Mouse (Mus musculus) midbrain, embryonic 16.5 days (tissue): ENCODE results near the gene Kctd15. TPM values are rescaled to one million over a fixed set of nuclear protein-coding genes. Genes with fewer than 3 reads are reported as not detected.

Source experiments
- ATAC-seq: fragments of 200-750 bp; cut with Nextera tagmentation; 2 replicates; pipeline ENCODE4 v1.8.0; 2017; ENCODE audit warnings: moderate TSS enrichment
- H3K27ac ChIP-seq: fragments of 300-500 bp; sonication (generic); 2 replicates; pipeline ENCODE4 v1.5.1; 2014; ENCODE audit warnings: mild to moderate bottlenecking, low read length, mixed read lengths
- H3K27me3 ChIP-seq: fragments of 300-500 bp; sonication (generic); 2 replicates; pipeline ENCODE4 v1.6.1; 2014; ENCODE audit warnings: low read depth, low read length, mixed read lengths; ENCODE audit not compliant: control insufficient read depth, insufficient read depth
- H3K36me3 ChIP-seq: fragments of 300-500 bp; sonication (generic); 2 replicates; pipeline ENCODE4 v1.6.1; 2014; ENCODE audit warnings: mild to moderate bottlenecking, low read length, moderate library complexity, mixed read lengths; ENCODE audit not compliant: control insufficient read depth, insufficient read depth
- H3K4me1 ChIP-seq: fragments of 300-500 bp; sonication (generic); 2 replicates; pipeline ENCODE4 v1.6.1; 2014; ENCODE audit warnings: mild to moderate bottlenecking, low read length, mixed read lengths; ENCODE audit not compliant: control insufficient read depth, insufficient read depth
- H3K4me2 ChIP-seq: fragments of 300-500 bp; sonication (generic); 2 replicates; pipeline ENCODE4 v1.6.1; 2014; ENCODE audit warnings: mild to moderate bottlenecking, low read length, mixed read lengths
- H3K4me3 ChIP-seq: fragments of 300-500 bp; sonication (generic); 2 replicates; pipeline ENCODE4 v1.5.1; 2014; ENCODE audit warnings: low read depth, mild to moderate bottlenecking, low read length, moderate library complexity, mixed read lengths
- H3K9ac ChIP-seq: fragments of 300-500 bp; sonication (generic); 2 replicates; pipeline ENCODE4 v1.6.1; 2014; ENCODE audit warnings: low read depth, low read length, mixed read lengths
- H3K9me3 ChIP-seq: fragments of 300-500 bp; sonication (generic); replicated peaks from 2 replicates; pipeline ENCODE4 v1.6.1; 2014; ENCODE audit warnings: mild to moderate bottlenecking, low read length, mixed read lengths; ENCODE audit not compliant: control insufficient read depth, poor library complexity, severe bottlenecking
- WGBS: fragments of 180-500 bp; shearing (Covaris S2); extraction: QIAGEN DNeasy Blood & Tissue Kit; methylation state at CpG from one replicate; pipeline ENCODE4 v1.1.7; 2014; 5-methylcytosine and 5-hydroxymethylcytosine counted together
- polyA plus RNA-seq: library from polyadenylated mRNA; unstranded; fragments of >200 nt; fragmentation: Nextera tagmentation; extraction: Ambion mirVana; gene quantifications from 2 replicates; pipeline ENCODE4 v1.2.1, GENCODE M21; 2015

The Kctd15 gene
- polyA plus RNA-seq, 1 experiment from 2014 or later, result 26.5 TPM

DNA sequence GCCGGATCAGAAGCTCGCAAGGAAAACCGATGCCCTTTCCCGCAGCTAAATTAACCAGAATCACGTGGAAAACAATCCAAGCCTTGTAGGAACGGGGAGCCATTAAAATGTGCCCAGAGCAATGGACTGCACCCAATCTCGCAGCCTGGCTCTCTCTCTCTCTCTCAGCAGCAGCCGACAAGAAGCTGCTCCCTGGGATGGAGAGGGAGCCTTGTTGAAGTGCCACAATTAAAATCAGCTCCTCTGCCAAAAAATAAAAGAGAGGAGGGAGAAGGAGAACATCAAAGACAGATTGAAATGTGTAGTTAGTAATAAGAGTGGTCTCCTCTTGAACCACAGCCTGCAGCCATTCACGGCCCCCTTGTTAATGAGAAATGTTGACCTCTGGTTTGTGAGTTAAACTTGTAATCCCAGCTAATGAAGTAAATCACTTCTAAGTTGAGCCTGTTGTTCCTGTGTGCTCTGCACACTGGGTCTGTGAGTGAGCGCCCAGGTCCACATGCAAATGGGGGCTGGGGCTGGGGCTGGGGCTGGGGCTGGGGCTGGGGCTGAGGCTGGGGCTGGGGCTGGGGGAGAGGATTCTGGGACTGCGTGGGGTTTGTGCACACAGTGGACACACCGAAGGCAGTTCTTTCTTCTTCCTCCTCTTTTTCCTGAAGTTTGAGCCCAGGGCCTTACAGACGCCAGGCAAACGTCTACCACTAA lies 59.8 kb downstream of the Kctd15 start:
- Histone ChIP-seq H3K9me3 (no peaks in the 10 kb centered on the region), H3K9ac (no peak overlapping the region), H3K4me3 (no peak overlapping the region), H3K27ac (peak overlapping the region; percentile 2; the same call in 1 of the 2 replicates), H3K27me3 (no peaks in the 10 kb centered on the region), H3K4me2 (0 out of 2 replicates have a peak overlapping the region, but pooled peaks have one; percentile 4), H3K36me3 (no peaks in the 10 kb centered on the region), H3K4me1 (peaks cover 19% of the 10 kb centered on the region)
- WGBS, result 28% methylated on average over 14 of the region's 14 CpGs
- peak; percentile 55; the same call in 1 of the 2 replicates for ATAC-seq

DNA sequence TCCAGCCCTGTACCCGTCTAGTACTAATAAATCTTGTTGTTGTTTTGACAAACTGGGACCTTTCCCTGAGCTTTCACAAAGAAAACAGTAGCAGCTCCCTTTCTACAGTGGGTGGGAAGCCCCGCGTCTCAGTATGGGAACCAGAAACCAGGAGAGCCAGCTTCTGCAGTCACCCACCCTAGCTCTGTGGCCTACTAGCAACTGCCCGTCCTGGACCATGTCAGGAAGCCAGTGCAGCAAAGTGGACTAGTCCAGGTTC lies 61.3 kb downstream of the Kctd15 start:
- Histone ChIP-seq H3K4me2 (no peak overlapping the region), H3K4me1 (peaks cover 19% of the 10 kb centered on the region), H3K9ac (no peak overlapping the region), H3K9me3 (no peaks in the 10 kb centered on the region), H3K4me3 (no peak overlapping the region), H3K27me3 (no peaks in the 10 kb centered on the region), H3K27ac (no peak overlapping the region), H3K36me3 (no peaks in the 10 kb centered on the region)
- no peak for ATAC-seq
- WGBS, result 85% methylated on average over 4 of the region's 4 CpGs

DNA sequence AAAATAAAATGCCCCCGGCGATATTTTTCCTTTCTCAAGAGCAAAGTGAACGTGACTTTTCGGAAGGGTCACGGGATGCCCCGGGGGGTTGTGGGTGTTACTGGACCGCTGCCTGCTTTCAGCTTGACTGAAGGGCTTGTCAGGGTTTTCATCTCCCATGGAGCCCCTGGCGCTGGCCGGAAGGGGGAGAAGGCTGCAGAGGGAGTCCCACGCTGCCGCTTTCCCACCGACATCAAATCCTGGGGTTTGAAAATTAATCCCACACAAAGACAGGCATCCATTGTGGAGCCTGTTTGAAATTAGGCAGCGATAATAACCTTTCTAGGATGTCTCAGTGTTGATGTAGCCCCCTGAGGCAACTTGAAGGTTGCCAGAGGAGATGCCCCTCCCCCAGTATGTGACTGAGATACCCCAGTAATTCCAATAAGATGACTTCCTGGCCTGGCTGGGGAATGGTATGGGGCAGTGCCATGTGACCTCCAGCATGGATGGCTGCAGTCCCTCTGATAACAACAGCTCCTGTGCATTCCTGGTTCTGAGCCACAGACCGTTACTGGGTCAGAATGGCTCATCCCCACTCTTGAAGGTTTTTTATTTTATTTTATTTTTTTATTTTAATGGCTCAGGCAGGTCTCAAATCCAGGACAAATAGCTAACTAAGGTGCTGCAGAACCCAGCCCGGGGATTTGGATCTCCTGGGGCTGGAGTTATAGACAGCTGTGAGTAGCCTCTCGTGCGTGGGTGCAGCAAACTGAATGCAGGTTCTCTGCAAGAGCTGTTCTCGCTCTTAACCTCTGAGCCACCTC lies 61.8 kb downstream of the Kctd15 start:
- H3K4me2 ChIP-seq, result peak overlapping the region; percentile 52
- ATAC-seq, result peak; percentile 25
- peak overlapping the region; percentile 16; the same call in 1 of the 2 replicates for H3K9ac ChIP-seq
- WGBS, result 21% methylated on average over 18 of the region's 18 CpGs
- H3K27ac ChIP-seq, result peak overlapping the region; percentile 3
- no peaks in the 10 kb centered on the region for H3K27me3 ChIP-seq
- H3K9me3 ChIP-seq, result no peaks in the 10 kb centered on the region
- H3K4me1 ChIP-seq, result peaks cover 19% of the 10 kb centered on the region
- peak overlapping the region; percentile 27 for H3K4me3 ChIP-seq
- H3K36me3 ChIP-seq, result no peaks in the 10 kb centered on the region

DNA sequence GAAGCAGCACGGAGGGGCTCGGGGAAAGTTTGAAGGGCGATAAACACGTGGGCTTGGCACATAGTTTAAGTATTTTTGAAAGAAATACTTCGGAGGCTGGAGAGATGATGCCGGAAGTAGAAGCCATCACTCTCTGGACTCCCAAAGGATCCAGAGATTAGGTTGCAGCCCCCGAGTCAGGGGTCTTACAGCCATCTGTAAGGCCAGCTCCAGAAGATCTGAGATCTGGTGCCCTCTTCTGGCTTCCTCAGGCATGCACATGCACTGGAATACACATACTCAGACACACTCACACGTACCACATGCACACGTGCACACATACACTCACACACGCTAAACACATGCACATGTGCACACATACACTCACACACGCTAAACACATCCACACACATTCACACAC lies 65.8 kb downstream of the Kctd15 start:
- 92% methylated on average over 11 of the region's 11 CpGs for WGBS

More for the DNA sequence above, 65.8 kb downstream of the Kctd15 start:
- 0 out of 2 replicates have a peak, but pooled peaks cover 3% of the 10 kb centered on the region for H3K9me3 ChIP-seq
- H3K4me2 ChIP-seq, result no peak overlapping the region
- H3K4me1 ChIP-seq, result peaks cover 12% of the 10 kb centered on the region
- H3K9ac ChIP-seq, result no peak overlapping the region
- no peak for ATAC-seq
- H3K4me3 ChIP-seq, result no peak overlapping the region
- no peaks in the 10 kb centered on the region for H3K36me3 ChIP-seq
- no peaks in the 10 kb centered on the region for H3K27me3 ChIP-seq
- H3K27ac ChIP-seq, result no peak overlapping the region

Other genes with a start within 250 kb of the Kctd15 start
- gene Chst8, start 156.0 kb upstream of the Kctd15 start, polyA plus RNA-seq, result 12.7 and 15.3 TPM in 2 replicates